Mouse (Mus musculus): ENCODE data around the gene D930048N14Rik. TPM values are rescaled to one million over a fixed set of nuclear protein-coding genes. Genes with fewer than 3 reads are reported as not detected.

Gene D930048N14Rik
- polyA plus RNA-seq, 1 experiment from 2014 or later = 1.8 TPM

DNA sequence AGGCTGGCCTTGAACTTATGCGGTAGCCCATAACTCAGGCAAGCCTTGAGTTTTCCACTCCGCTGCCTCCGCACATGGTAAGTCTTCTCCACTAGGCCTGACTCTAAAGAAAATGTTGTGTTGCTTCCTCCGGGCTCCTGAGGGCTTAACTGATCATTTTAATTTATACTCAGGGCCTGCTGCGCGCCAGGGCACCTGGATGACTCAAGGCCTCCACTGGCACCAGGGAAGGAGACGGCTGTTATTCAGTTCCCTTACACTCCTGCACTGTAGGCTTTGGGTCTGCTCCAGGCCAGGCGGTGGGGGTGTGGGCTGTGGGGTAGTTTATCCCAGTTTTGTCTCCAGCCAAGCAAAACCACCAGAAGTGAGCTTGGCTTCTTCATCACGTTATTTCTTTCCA lies 22.5 kb downstream of the D930048N14Rik start:
- Histone ChIP-seq H3K4me1 (ENCODE audit: control insufficient read depth, insufficient read depth, low read depth, low read length) (no peaks in the 10 kb centered on the region), H3K9me3 (ENCODE audit: control insufficient read depth, low read length) (no peaks in the 10 kb centered on the region), H3K4me3 (ENCODE audit: low read length) (no peak overlapping the region), H3K27ac (ENCODE audit: low read depth, low read length) (no peak overlapping the region), H3K9ac (ENCODE audit: low read depth, low read length) (no peak overlapping the region), H3K36me3 (ENCODE audit: control insufficient read depth, insufficient read depth, low read length) (no peaks in the 10 kb centered on the region), H3K4me2 (ENCODE audit: low read length) (no peak overlapping the region), H3K27me3 (replicated peaks; ENCODE audit: control insufficient read depth, insufficient read depth, low read length) (no peaks in the 10 kb centered on the region)
- ATAC-seq = no peak
- 85% methylated on average over 9 of the region's 9 CpGs for WGBS

- Histone ChIP-seq H3K4me1 (ENCODE audit: control insufficient read depth, insufficient read depth, low read depth, low read length) (no peaks in the 10 kb centered on the region), H3K9me3 (ENCODE audit: control insufficient read depth, low read length) (no peaks in the 10 kb centered on the region), H3K9ac (ENCODE audit: low read depth, low read length) (no peak overlapping the region), H3K27ac (ENCODE audit: low read depth, low read length) (no peak overlapping the region), H3K4me3 (ENCODE audit: low read length) (no peak overlapping the region), H3K36me3 (ENCODE audit: control insufficient read depth, insufficient read depth, low read length) (no peaks in the 10 kb centered on the region), H3K27me3 (replicated peaks; ENCODE audit: control insufficient read depth, insufficient read depth, low read length) (no peaks in the 10 kb centered on the region), H3K4me2 (ENCODE audit: low read length) (no peak overlapping the region)
- 84% methylated on average over 5 of the region's 5 CpGs for WGBS
- ATAC-seq = no peak
Observed at GRCm38 (mm10) chr11:51675386-51675785, 24.6 kb downstream of the D930048N14Rik start.

DNA sequence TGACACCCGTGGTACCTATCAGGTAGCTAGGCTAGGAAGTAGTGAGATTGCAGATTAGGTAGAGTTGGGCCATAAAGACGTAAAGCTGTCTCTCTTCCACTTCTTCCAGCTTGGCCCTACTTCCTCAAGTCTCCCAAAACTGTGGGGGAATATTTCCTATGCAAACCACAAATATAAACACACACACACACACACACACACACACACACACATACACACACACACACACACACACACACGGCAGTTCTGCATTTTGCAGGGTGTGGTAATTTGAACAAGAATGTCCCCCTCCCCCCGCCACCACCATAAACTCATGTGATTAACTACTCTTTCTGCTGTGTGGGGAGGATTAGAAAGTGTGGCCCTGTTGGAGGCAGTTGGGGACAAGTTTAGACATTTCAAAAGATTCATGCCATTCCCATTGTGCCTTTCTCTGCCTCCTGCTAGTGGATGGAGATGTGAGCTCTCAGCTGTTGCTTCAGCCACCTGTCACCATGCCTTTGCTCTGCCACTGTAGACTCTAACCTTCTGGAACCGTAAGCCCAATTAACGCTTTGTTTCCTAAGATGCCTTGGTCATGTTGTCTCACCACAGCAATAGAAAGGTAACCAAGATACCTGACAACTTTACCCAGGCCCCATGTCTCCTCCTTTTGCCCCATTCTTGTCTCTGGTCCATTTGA lies 27.1 kb downstream of the D930048N14Rik start:
- Histone ChIP-seq H3K4me2 (ENCODE audit: low read length) (no peak overlapping the region), H3K9ac (ENCODE audit: low read depth, low read length) (no peak overlapping the region), H3K9me3 (ENCODE audit: control insufficient read depth, low read length) (no peaks in the 10 kb centered on the region), H3K27me3 (replicated peaks; ENCODE audit: control insufficient read depth, insufficient read depth, low read length) (no peaks in the 10 kb centered on the region), H3K4me3 (ENCODE audit: low read length) (no peak overlapping the region), H3K36me3 (ENCODE audit: control insufficient read depth, insufficient read depth, low read length) (no peaks in the 10 kb centered on the region), H3K4me1 (ENCODE audit: control insufficient read depth, insufficient read depth, low read depth, low read length) (no peaks in the 10 kb centered on the region), H3K27ac (ENCODE audit: low read depth, low read length) (no peak overlapping the region)
- ATAC-seq = no peak
- 73% methylated on average over 6 of the region's 6 CpGs for WGBS

DNA sequence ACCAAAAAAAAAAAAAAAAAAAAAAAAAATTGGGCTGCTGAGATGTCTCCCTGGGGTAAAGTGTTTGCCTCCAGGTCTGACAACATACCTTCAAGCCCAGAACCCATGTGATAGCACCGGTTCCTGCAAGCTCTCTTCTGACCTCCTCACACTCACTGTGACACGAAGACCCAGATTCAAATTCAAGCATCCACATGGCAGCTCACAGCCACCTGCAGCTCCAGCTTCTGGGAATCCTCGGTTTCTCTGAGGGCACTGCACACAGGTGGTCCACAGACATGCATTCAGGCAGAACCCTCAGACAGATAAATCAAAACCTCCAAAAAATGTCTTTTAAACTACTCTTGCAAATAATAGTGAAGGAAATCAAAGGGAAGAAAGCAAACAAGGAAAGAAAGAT lies 28.7 kb downstream of the D930048N14Rik start:
- H3K27me3 ChIP-seq (replicated peaks; ENCODE audit: control insufficient read depth, insufficient read depth, low read length) = no peaks in the 10 kb centered on the region
- no peaks in the 10 kb centered on the region for H3K4me1 ChIP-seq (ENCODE audit: control insufficient read depth, insufficient read depth, low read depth, low read length)
- no peaks in the 10 kb centered on the region for H3K9me3 ChIP-seq (ENCODE audit: control insufficient read depth, low read length)
- H3K4me2 ChIP-seq (ENCODE audit: low read length) = no peak overlapping the region
- H3K4me3 ChIP-seq (ENCODE audit: low read length) = no peak overlapping the region
- ATAC-seq = no peak
- H3K27ac ChIP-seq (ENCODE audit: low read depth, low read length) = no peak overlapping the region
- H3K9ac ChIP-seq (ENCODE audit: low read depth, low read length) = no peak overlapping the region
- H3K36me3 ChIP-seq (ENCODE audit: control insufficient read depth, insufficient read depth, low read length) = no peaks in the 10 kb centered on the region
- WGBS = 76% methylated on average over 3 of the region's 3 CpGs

GRCm38 (mm10) chr11:51681324-51681975 lies 30.7 kb downstream of the D930048N14Rik start:
- Histone ChIP-seq H3K4me1 (ENCODE audit: control insufficient read depth, insufficient read depth, low read depth, low read length) (no peaks in the 10 kb centered on the region), H3K9me3 (ENCODE audit: control insufficient read depth, low read length) (no peaks in the 10 kb centered on the region), H3K27me3 (replicated peaks; ENCODE audit: control insufficient read depth, insufficient read depth, low read length) (no peaks in the 10 kb centered on the region), H3K4me3 (ENCODE audit: low read length) (no peak overlapping the region), H3K4me2 (ENCODE audit: low read length) (peak overlapping the region; percentile 11; the same call in 1 of the 2 replicates), H3K27ac (ENCODE audit: low read depth, low read length) (no peak overlapping the region), H3K9ac (ENCODE audit: low read depth, low read length) (no peak overlapping the region), H3K36me3 (ENCODE audit: control insufficient read depth, insufficient read depth, low read length) (peaks cover 3% of the 10 kb centered on the region; the same call in 1 of the 2 replicates)
- 34% methylated on average over 13 of the region's 13 CpGs for WGBS
- ATAC-seq = no peak

DNA sequence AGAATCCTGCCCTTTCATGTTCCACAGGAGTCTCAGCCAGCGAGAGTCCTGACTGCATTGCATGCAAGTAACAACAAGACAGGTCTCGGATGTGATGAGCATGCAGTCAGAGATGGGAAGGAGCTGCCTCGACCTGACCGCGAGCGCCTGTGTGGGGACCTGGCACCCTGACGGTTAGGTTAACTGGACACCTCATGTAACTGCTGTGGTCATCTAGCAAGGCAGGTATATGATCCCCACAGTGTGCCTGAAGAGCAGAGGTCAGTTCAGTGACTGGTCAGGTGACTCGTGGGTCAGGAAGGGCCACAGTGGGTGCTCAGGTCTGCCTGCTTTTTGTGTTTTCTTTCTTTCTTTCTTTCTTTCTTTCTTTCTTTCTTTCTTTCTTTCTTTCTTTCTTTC lies 31.2 kb downstream of the D930048N14Rik start:
- Histone ChIP-seq H3K4me2 (ENCODE audit: low read length) (no peak overlapping the region), H3K27me3 (replicated peaks; ENCODE audit: control insufficient read depth, insufficient read depth, low read length) (no peaks in the 10 kb centered on the region), H3K4me3 (ENCODE audit: low read length) (no peak overlapping the region), H3K36me3 (ENCODE audit: control insufficient read depth, insufficient read depth, low read length) (peaks cover 3% of the 10 kb centered on the region; the same call in 1 of the 2 replicates), H3K27ac (ENCODE audit: low read depth, low read length) (no peak overlapping the region), H3K9ac (ENCODE audit: low read depth, low read length) (no peak overlapping the region), H3K4me1 (ENCODE audit: control insufficient read depth, insufficient read depth, low read depth, low read length) (no peaks in the 10 kb centered on the region), H3K9me3 (ENCODE audit: control insufficient read depth, low read length) (no peaks in the 10 kb centered on the region)
- WGBS = 38% methylated on average over 8 of the region's 8 CpGs
- ATAC-seq = no peak

GRCm38 (mm10) chr11:51688330-51689328 lies 37.9 kb downstream of the D930048N14Rik start, which contains the start of gene 0610009B22Rik:
TSS of gene 0610009B22Rik (minus strand) at chr11:51688874.
- under 1% methylated on average over 60 of the region's 60 CpGs for WGBS
- no peaks in the 10 kb centered on the region for H3K9me3 ChIP-seq (ENCODE audit: control insufficient read depth, low read length)
- H3K4me1 ChIP-seq (ENCODE audit: control insufficient read depth, insufficient read depth, low read depth, low read length) = peaks cover 12% of the 10 kb centered on the region
- peak within 1 kb of the TSS; percentile 88 for H3K4me2 ChIP-seq (ENCODE audit: low read length)
- H3K9ac ChIP-seq (ENCODE audit: low read depth, low read length) = peak within 1 kb of the TSS; percentile 84
- ATAC-seq = peak; percentile 99
- no peaks in the 10 kb centered on the region for H3K27me3 ChIP-seq (replicated peaks; ENCODE audit: control insufficient read depth, insufficient read depth, low read length)
- peak within 1 kb of the TSS; percentile 100 for H3K27ac ChIP-seq (ENCODE audit: low read depth, low read length)
- H3K36me3 ChIP-seq (ENCODE audit: control insufficient read depth, insufficient read depth, low read length) = peaks cover 3% of the 10 kb centered on the region; the same call in 1 of the 2 replicates
- peak within 1 kb of the TSS; percentile 80 for H3K4me3 ChIP-seq (ENCODE audit: low read length)

DNA sequence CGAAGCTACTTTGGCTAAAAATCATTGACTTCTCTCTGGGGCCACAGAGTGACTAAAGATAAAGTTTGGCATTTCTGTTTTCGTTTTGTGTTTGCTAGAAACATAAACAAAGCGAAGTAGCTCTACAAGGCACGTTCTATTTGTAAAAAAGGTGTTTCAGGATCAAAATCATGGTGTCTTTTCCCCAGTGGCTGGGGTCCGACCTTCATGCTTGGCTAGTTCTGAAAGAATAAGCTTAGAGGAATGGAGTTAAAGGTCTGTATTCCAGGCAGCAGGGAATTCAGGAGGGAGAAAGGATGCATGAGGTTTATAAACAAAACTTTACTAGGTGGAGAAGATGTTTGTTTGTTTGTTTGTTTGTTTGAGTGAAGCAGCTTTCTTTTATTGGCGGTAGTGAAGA lies 38.6 kb downstream of the D930048N14Rik start:
- Histone ChIP-seq H3K9me3 (ENCODE audit: control insufficient read depth, low read length) (no peaks in the 10 kb centered on the region), H3K27ac (ENCODE audit: low read depth, low read length) (peak overlapping the region; percentile 100), H3K27me3 (replicated peaks; ENCODE audit: control insufficient read depth, insufficient read depth, low read length) (no peaks in the 10 kb centered on the region), H3K4me2 (ENCODE audit: low read length) (peak overlapping the region; percentile 88), H3K36me3 (ENCODE audit: control insufficient read depth, insufficient read depth, low read length) (peaks cover 3% of the 10 kb centered on the region; the same call in 1 of the 2 replicates), H3K4me3 (ENCODE audit: low read length) (peak overlapping the region; percentile 80), H3K9ac (ENCODE audit: low read depth, low read length) (peak overlapping the region; percentile 84), H3K4me1 (ENCODE audit: control insufficient read depth, insufficient read depth, low read depth, low read length) (peaks cover 12% of the 10 kb centered on the region)
- WGBS = 19% methylated on average over 6 of the region's 6 CpGs
- ATAC-seq = no peak
